Mouse (Mus musculus) lung, embryonic 16.5 days (tissue): ENCODE measurements around the gene Gm49337. TPM values are rescaled to one million over a fixed set of nuclear protein-coding genes. Genes with fewer than 3 reads are reported as not detected.
A peak's percentile ranks its signal among the peaks of the same experiment; 100 is the strongest.

Experiments
- ATAC-seq: fragments of 200-750 bp; cut with Nextera tagmentation; 2 replicates; pipeline ENCODE4 v1.8.0; 2017; ENCODE audit warnings: low read depth, mild to moderate bottlenecking, moderate library complexity
- H3K27ac ChIP-seq: fragments of 300-500 bp; sonication (generic); 2 replicates; pipeline ENCODE4 v1.5.1; 2014; ENCODE audit warnings: mild to moderate bottlenecking, control low read depth, low read length
- H3K27me3 ChIP-seq: fragments of 300-500 bp; sonication (generic); 2 replicates; pipeline ENCODE4 v1.6.1; 2014; ENCODE audit warnings: low read depth, low read length, mixed read lengths; ENCODE audit not compliant: control insufficient read depth, insufficient read depth
- H3K36me3 ChIP-seq: fragments of 300-500 bp; sonication (generic); 2 replicates; pipeline ENCODE4 v1.6.1; 2014; ENCODE audit warnings: low read length; ENCODE audit not compliant: control insufficient read depth, insufficient read depth
- H3K4me1 ChIP-seq: fragments of 300-500 bp; sonication (generic); replicated peaks from 2 replicates; pipeline ENCODE4 v1.6.1; 2014; ENCODE audit warnings: low read length, mixed read lengths; ENCODE audit not compliant: control insufficient read depth, insufficient read depth
- H3K4me2 ChIP-seq: fragments of 300-500 bp; sonication (generic); 2 replicates; pipeline ENCODE4 v1.6.1; 2014; ENCODE audit warnings: low read depth, low read length, control low read depth
- H3K4me3 ChIP-seq: fragments of 300-500 bp; sonication (generic); 2 replicates; pipeline ENCODE4 v1.5.1; 2014; ENCODE audit warnings: mild to moderate bottlenecking, low read length, control low read depth
- H3K9ac ChIP-seq: fragments of 300-500 bp; sonication (generic); 2 replicates; pipeline ENCODE4 v1.6.1; 2014; ENCODE audit warnings: low read length, control low read depth
- H3K9me3 ChIP-seq: fragments of 300-500 bp; sonication (generic); 2 replicates; pipeline ENCODE4 v1.6.1; 2016; ENCODE audit warnings: low read length; ENCODE audit not compliant: control insufficient read depth
- WGBS: fragments of 180-500 bp; shearing (Covaris S2); extraction: QIAGEN DNeasy Blood & Tissue Kit; methylation state at CpG from one replicate; pipeline ENCODE4 v1.1.7; 2014; 5-methylcytosine and 5-hydroxymethylcytosine counted together
- polyA plus RNA-seq: library from polyadenylated mRNA; unstranded; fragments of >200 nt; fragmentation: Nextera tagmentation; extraction: Ambion mirVana; gene quantifications from 2 replicates; pipeline ENCODE4 v1.2.1, GENCODE M21; 2015

The Gm49337 gene
- not detected in 2 replicates for polyA plus RNA-seq

- Histone ChIP-seq H3K27ac (no peak within 1 kb of the TSS), H3K36me3 (no peaks in the 10 kb centered on the region), H3K4me3 (no peak within 1 kb of the TSS), H3K4me2 (no peak within 1 kb of the TSS), H3K4me1 (peaks cover 33% of the 10 kb centered on the region), H3K9ac (no peak within 1 kb of the TSS), H3K27me3 (no peaks in the 10 kb centered on the region), H3K9me3 (no peaks in the 10 kb centered on the region)
- ATAC-seq: no peak
- 81% methylated on average over 6 of the region's 6 CpGs for whole genome bisulfite sequencing
These were observed at the start of gene Gm49337, which contains the start of gene 1700042G07Rik for GRCm38 (mm10) chr4:116173072-116173471. Gene Gm49337, plus strand, starts transcription at chr4:116173384. Gene 1700042G07Rik, plus strand, starts transcription at chr4:116173372.

DNA sequence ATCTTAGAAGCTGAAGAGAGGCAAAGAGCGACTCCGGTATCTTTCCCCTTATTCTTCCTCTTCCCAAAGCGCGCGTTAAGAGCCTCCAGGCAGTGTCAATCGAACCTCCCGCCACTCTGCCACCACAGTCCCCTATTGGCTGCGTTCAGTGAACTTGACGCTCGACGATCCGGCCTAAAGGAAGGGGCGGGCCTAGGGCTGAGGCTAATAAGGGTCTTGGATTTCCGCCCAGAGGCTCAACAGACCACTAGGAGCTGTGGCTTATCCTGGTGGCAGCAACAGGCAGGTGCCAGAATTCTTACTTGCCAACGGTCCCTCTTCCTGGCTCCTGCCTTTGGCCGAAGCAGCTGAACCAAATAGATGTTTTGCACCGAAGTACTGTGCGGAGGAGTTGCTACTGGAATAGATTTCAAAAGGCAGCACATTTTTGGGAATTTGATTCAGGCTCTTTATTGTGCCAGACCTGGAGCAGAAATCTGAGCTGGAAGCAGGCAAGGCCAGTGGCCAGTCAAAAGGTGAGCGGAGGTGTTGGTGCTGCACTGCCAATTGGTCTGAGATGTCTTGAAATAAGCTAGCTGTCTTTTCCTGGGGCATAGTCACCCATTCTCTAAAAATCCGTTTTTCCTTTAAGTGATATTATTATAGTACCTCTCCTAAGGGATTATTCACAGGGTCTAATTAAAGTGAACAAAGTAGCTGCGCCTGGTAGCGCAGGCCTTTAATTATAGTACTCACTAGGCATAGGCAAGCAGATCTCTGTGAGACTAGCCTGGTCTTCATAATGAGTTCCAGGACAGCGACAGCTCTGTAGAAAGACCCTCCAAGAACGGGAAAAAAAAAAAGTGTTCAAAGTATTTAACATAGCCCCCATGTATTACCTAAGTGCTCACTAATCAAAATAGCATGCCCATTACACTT lies 49.3 kb upstream of the Gm49337 start, which contains the start of the genes Rad54l and Pomgnt1:
Gene Rad54l, minus strand, starts transcription at position 89 of the 918 bp plus-strand sequence.
Gene Pomgnt1, plus strand, starts transcription at position 239 of the 918 bp plus-strand sequence.
- H3K4me1 ChIP-seq: peaks cover 9% of the 10 kb centered on the region
- 4% methylated on average over 24 of the region's 24 CpGs for WGBS

GRCm38 (mm10) chr4:116125803-116126386 lies 47.3 kb upstream of the Gm49337 start:
- H3K27ac ChIP-seq: no peak overlapping the region
- no peak overlapping the region for H3K4me2 ChIP-seq
- H3K9me3 ChIP-seq: no peaks in the 10 kb centered on the region
- no peak overlapping the region for H3K9ac ChIP-seq
- no peaks in the 10 kb centered on the region for H3K36me3 ChIP-seq
- ATAC-seq: no peak
- WGBS: 85% methylated on average over 4 of the region's 4 CpGs
- H3K4me3 ChIP-seq: no peak overlapping the region
- no peaks in the 10 kb centered on the region for H3K27me3 ChIP-seq
- H3K4me1 ChIP-seq: peaks cover 9% of the 10 kb centered on the region

More for the DNA sequence above, 49.3 kb upstream of the Gm49337 start, which contains the start of the genes Rad54l and Pomgnt1:
- Histone ChIP-seq H3K36me3 (no peaks in the 10 kb centered on the region), H3K4me3 (peak within 1 kb of the TSS; percentile 57), H3K9me3 (no peaks in the 10 kb centered on the region), H3K27me3 (no peaks in the 10 kb centered on the region), H3K4me2 (peak within 1 kb of the TSS; percentile 61), H3K9ac (peak within 1 kb of the TSS; percentile 72), H3K27ac (peak within 1 kb of the TSS; percentile 60)
- ATAC-seq: peak; percentile 99

- Histone ChIP-seq H3K27me3 (no peaks in the 10 kb centered on the region), H3K4me2 (no peak overlapping the region), H3K9me3 (no peaks in the 10 kb centered on the region), H3K9ac (no peak overlapping the region), H3K36me3 (no peaks in the 10 kb centered on the region), H3K27ac (no peak overlapping the region), H3K4me1 (peaks cover 6% of the 10 kb centered on the region), H3K4me3 (no peak overlapping the region)
- 74% methylated on average over 6 of the region's 6 CpGs for WGBS
- ATAC-seq: no peak
These were observed 45.2 kb upstream of the Gm49337 start for GRCm38 (mm10) chr4:116127956-116128355.

DNA sequence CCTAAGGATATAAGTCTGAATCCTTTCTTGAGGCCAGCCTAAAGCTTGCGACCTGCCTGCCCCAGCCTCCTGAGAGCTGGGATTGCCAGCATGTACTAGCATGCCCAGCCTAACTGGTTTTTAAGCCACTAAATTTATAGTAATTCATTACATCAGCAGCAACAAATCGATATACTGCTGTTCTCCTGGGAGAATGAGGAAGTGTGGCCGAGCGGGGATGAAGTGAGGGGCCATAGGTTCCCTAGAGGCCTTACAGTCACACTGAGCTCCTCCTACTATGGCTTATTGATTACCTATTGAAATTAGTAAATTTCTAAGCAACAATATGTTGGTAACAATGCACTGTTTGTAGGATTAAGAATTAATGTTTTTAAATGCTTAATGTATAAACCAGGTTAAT lies 40.1 kb upstream of the Gm49337 start:
- Histone ChIP-seq H3K9me3 (no peaks in the 10 kb centered on the region), H3K27ac (no peak overlapping the region), H3K27me3 (no peaks in the 10 kb centered on the region), H3K4me1 (no peaks in the 10 kb centered on the region), H3K4me2 (no peak overlapping the region), H3K9ac (no peak overlapping the region), H3K36me3 (no peaks in the 10 kb centered on the region), H3K4me3 (no peak overlapping the region)
- WGBS: 85% methylated on average over 4 of the region's 4 CpGs
- no peak for ATAC-seq

- Histone ChIP-seq H3K36me3 (no peaks in the 10 kb centered on the region), H3K27ac (no peak overlapping the region), H3K9me3 (no peaks in the 10 kb centered on the region), H3K4me1 (no peaks in the 10 kb centered on the region), H3K27me3 (no peaks in the 10 kb centered on the region), H3K4me3 (no peak overlapping the region), H3K9ac (no peak overlapping the region), H3K4me2 (no peak overlapping the region)
- WGBS: 19% methylated on average over 2 of the region's 2 CpGs
- peak; percentile 43; the same call in 1 of the 2 replicates for ATAC-seq
These were observed 38.2 kb upstream of the Gm49337 start for GRCm38 (mm10) chr4:116134990-116135389.

DNA sequence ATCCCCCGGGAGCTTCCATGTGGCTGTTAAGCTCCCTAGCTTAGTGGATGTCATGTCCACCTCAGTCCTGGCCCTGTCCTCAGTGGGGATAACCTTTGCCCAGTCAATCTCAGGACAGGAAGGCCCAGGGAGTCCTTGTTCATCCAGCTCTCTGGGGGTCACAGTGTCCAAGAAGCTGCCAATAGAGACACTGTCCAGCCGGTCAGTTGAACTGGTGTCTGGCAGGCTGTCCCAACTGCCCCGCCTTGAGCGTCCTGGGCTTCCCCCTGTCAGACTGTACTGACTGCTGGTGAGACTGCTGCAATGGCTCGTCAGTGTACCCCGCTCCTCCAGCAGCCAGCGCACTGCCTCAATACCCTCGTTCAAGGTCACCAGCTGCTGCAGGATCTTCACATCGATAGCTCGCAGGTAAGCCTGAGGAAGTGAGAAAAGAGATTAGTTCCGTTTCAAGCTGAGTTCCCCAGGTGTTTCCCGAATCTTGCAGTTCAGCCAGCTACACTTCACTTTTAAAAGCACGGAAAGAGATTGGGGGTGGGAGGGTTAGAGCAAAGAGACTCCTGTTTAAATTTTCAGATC lies 35.7 kb upstream of the Gm49337 start:
- 48% methylated on average over 13 of the region's 13 CpGs for WGBS
- Histone ChIP-seq H3K9ac (no peak overlapping the region), H3K4me2 (no peak overlapping the region), H3K36me3 (no peaks in the 10 kb centered on the region), H3K4me3 (no peak overlapping the region), H3K27ac (no peak overlapping the region), H3K27me3 (no peaks in the 10 kb centered on the region), H3K9me3 (no peaks in the 10 kb centered on the region), H3K4me1 (no peaks in the 10 kb centered on the region)
- ATAC-seq: no peak

DNA sequence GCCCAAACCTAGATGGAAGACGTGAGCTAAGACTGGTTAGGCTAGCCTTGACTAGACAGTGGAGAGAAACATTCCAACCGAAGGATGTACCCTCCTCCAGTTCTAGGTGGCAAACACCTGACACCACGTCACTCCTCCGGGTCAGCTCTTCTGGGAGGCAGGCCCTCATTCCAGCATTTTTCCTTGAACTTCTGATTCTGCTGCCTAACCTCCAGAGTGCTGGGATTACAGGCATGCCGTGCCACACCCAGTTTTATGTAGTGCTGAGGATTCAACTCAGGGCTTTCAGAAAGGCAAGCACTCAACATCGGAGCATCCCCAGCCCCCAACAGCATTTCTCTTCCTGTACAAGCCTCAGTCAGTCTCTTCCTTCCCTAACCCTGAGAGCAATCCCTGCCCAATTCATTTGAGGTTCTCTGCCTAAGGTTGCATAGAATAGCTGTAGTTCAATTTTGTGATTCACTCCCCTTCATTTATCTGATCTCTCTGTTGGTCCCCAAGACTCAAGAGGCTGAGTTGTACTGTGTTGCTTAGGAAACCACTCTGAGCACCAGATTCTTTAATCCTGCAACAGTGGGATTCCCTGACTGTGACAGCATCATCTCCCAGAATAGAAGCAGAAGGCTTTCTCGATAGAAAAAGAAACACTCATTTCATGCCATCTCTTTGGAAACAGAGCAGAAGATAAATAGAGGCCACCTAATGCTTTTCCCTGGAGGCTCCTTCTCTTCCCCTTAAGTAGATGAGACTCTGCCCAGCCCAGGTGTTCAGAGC lies 32.2 kb upstream of the Gm49337 start:
- peaks cover 11% of the 10 kb centered on the region for H3K4me1 ChIP-seq
- no peak overlapping the region for H3K27ac ChIP-seq
- no peak for ATAC-seq
- no peaks in the 10 kb centered on the region for H3K9me3 ChIP-seq
- no peak overlapping the region for H3K4me3 ChIP-seq
- H3K9ac ChIP-seq: no peak overlapping the region
- no peaks in the 10 kb centered on the region for H3K36me3 ChIP-seq
- WGBS: 74% methylated on average over 7 of the region's 7 CpGs
- H3K4me2 ChIP-seq: no peak overlapping the region
- no peaks in the 10 kb centered on the region for H3K27me3 ChIP-seq
